Mouse (Mus musculus): Measurements from ENCODE around the gene Ttc37.

DNA sequence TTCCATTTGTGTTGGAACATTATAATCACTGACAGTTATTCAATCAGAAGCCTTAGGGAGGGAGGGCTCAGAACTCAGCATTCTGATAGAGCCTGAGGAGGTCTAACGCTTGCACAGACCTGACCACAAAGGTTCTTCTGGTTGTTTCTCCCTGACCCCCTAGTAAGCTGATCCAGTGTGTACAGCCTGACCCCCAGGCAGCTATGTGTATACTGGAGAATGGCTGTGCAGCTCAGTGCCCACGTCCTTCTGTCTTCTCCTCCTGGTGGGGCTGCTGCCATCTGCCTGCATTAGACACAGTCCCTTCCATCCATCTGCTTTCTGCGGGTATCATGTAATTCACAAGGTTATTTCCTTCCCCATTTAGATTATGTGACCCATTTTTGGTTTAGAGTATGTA is 90.7 kb downstream of the Ttc37 start:
- no peak for TF ChIP-seq GATA1 (IDR thresholded peaks at IDR 0.05; ENCODE audit: borderline replicate concordance, low read length)
- TF ChIP-seq FLI1 (IDR thresholded peaks at IDR 0.05; ENCODE audit: low read length), result no peak

Measured in megakaryocyte, embryonic 14.5 days (primary cell).